Mouse (Mus musculus): ENCODE measurements around the gene Cd5. TPM values are rescaled to one million over a fixed set of nuclear protein-coding genes. Genes with fewer than 3 reads are reported as not detected.

The Cd5 gene
- polyA plus RNA-seq, 1 experiment from 2014 or later, result 1.4 TPM

GRCm38 (mm10) chr19:10757526-10757925 lies 18.7 kb upstream of the Cd5 start:
- Histone ChIP-seq H3K27ac (replicated peaks in 1 of 2; ENCODE audit: control insufficient read depth in 1 of 2, insufficient read depth in 1 of 2, low read depth in 2 of 2, low read length in 2 of 2) (no peak overlapping the region), H3K9ac (ENCODE audit: low read length) (no peak overlapping the region), H3K4me1 (ENCODE audit: control insufficient read depth in 2 of 2, insufficient read depth in 2 of 2, low read length in 2 of 2) (peaks cover 15 to 27% of the 10 kb centered on the region in 2 experiments), H3K9me3 (ENCODE audit: control insufficient read depth, low read length) (no peaks in the 10 kb centered on the region), H3K27me3 (ENCODE audit: control insufficient read depth, insufficient read depth, low read length) (no peaks in the 10 kb centered on the region), H3K36me3 (ENCODE audit: control insufficient read depth, insufficient read depth, low read length) (no peaks in the 10 kb centered on the region), H3K4me3 (ENCODE audit: control insufficient read depth in 1 of 2, insufficient read depth in 1 of 2, low read depth in 1 of 2, low read length in 2 of 2) (no peak overlapping the region), H3K4me2 (ENCODE audit: low read length) (no peak overlapping the region)
- WGBS, result 88% methylated on average over 2 of the region's 2 CpGs
- no peak for ATAC-seq (ENCODE audit: insufficient number of reproducible peaks, insufficient read depth, low FRiP score, low read depth)

GRCm38 (mm10) chr19:10757125-10757524 lies 18.3 kb upstream of the Cd5 start:
- peaks cover 15 to 27% of the 10 kb centered on the region in 2 experiments for H3K4me1 ChIP-seq (ENCODE audit: control insufficient read depth in 2 of 2, insufficient read depth in 2 of 2, low read length in 2 of 2)
- H3K4me3 ChIP-seq (ENCODE audit: control insufficient read depth in 1 of 2, insufficient read depth in 1 of 2, low read depth in 1 of 2, low read length in 2 of 2), result no peak overlapping the region
- no peaks in the 10 kb centered on the region for H3K36me3 ChIP-seq (ENCODE audit: control insufficient read depth, insufficient read depth, low read length)
- no peak overlapping the region for H3K9ac ChIP-seq (ENCODE audit: low read length)
- no peaks in the 10 kb centered on the region for H3K9me3 ChIP-seq (ENCODE audit: control insufficient read depth, low read length)
- no peak overlapping the region for H3K27ac ChIP-seq (replicated peaks in 1 of 2; ENCODE audit: control insufficient read depth in 1 of 2, insufficient read depth in 1 of 2, low read depth in 2 of 2, low read length in 2 of 2)
- H3K27me3 ChIP-seq (ENCODE audit: control insufficient read depth, insufficient read depth, low read length), result no peaks in the 10 kb centered on the region
- no peak overlapping the region for H3K4me2 ChIP-seq (ENCODE audit: low read length)
- no peak for ATAC-seq (ENCODE audit: insufficient number of reproducible peaks, insufficient read depth, low FRiP score, low read depth)

GRCm38 (mm10) chr19:10752646-10753045 lies 13.8 kb upstream of the Cd5 start:
- Histone ChIP-seq H3K4me1 (ENCODE audit: control insufficient read depth in 2 of 2, insufficient read depth in 2 of 2, low read length in 2 of 2) (no peaks in the 10 kb centered on the region), H3K9ac (ENCODE audit: low read length) (no peak overlapping the region), H3K27me3 (ENCODE audit: control insufficient read depth, insufficient read depth, low read length) (no peaks in the 10 kb centered on the region), H3K4me2 (ENCODE audit: low read length) (no peak overlapping the region), H3K9me3 (ENCODE audit: control insufficient read depth, low read length) (no peaks in the 10 kb centered on the region), H3K4me3 (ENCODE audit: control insufficient read depth in 1 of 2, insufficient read depth in 1 of 2, low read depth in 1 of 2, low read length in 2 of 2) (no peak overlapping the region), H3K36me3 (ENCODE audit: control insufficient read depth, insufficient read depth, low read length) (no peaks in the 10 kb centered on the region), H3K27ac (replicated peaks in 1 of 2; ENCODE audit: control insufficient read depth in 1 of 2, insufficient read depth in 1 of 2, low read depth in 2 of 2, low read length in 2 of 2) (no peak overlapping the region)
- WGBS, result 93% methylated on average over 5 of the region's 5 CpGs
- no peak for ATAC-seq (ENCODE audit: insufficient number of reproducible peaks, insufficient read depth, low FRiP score, low read depth)

- Histone ChIP-seq H3K36me3 (ENCODE audit: control insufficient read depth, insufficient read depth, low read length) (no peaks in the 10 kb centered on the region), H3K4me2 (ENCODE audit: low read length) (no peak overlapping the region), H3K9ac (ENCODE audit: low read length) (no peak overlapping the region), H3K9me3 (ENCODE audit: control insufficient read depth, low read length) (no peaks in the 10 kb centered on the region), H3K4me1 (ENCODE audit: control insufficient read depth in 2 of 2, insufficient read depth in 2 of 2, low read length in 2 of 2) (peaks cover 0 to under 1% of the 10 kb centered on the region in 2 experiments; a peak in 1 of 4 replicates), H3K27ac (replicated peaks in 1 of 2; ENCODE audit: control insufficient read depth in 1 of 2, insufficient read depth in 1 of 2, low read depth in 2 of 2, low read length in 2 of 2) (no peak overlapping the region), H3K27me3 (ENCODE audit: control insufficient read depth, insufficient read depth, low read length) (no peaks in the 10 kb centered on the region), H3K4me3 (ENCODE audit: control insufficient read depth in 1 of 2, insufficient read depth in 1 of 2, low read depth in 1 of 2, low read length in 2 of 2) (no peak overlapping the region)
- 78% methylated on average over 6 of the region's 6 CpGs for WGBS
- no peak for ATAC-seq (ENCODE audit: insufficient number of reproducible peaks, insufficient read depth, low FRiP score, low read depth)
These were observed 13.3 kb upstream of the Cd5 start for GRCm38 (mm10) chr19:10752106-10752505.

- Histone ChIP-seq H3K4me1 (ENCODE audit: control insufficient read depth in 2 of 2, insufficient read depth in 2 of 2, low read length in 2 of 2) (peaks cover 0 to 3% of the 10 kb centered on the region in 2 experiments; a peak in 1 of 4 replicates), H3K27ac (replicated peaks in 1 of 2; ENCODE audit: control insufficient read depth in 1 of 2, insufficient read depth in 1 of 2, low read depth in 2 of 2, low read length in 2 of 2) (no peak overlapping the region), H3K9ac (ENCODE audit: low read length) (no peak overlapping the region), H3K9me3 (ENCODE audit: control insufficient read depth, low read length) (no peaks in the 10 kb centered on the region), H3K36me3 (ENCODE audit: control insufficient read depth, insufficient read depth, low read length) (no peaks in the 10 kb centered on the region), H3K27me3 (ENCODE audit: control insufficient read depth, insufficient read depth, low read length) (no peaks in the 10 kb centered on the region), H3K4me3 (ENCODE audit: control insufficient read depth in 1 of 2, insufficient read depth in 1 of 2, low read depth in 1 of 2, low read length in 2 of 2) (no peak overlapping the region), H3K4me2 (ENCODE audit: low read length) (no peak overlapping the region)
- WGBS, result 75% methylated on average over 1 of the region's 1 CpGs
- ATAC-seq (ENCODE audit: insufficient number of reproducible peaks, insufficient read depth, low FRiP score, low read depth), result no peak
These were observed 12.8 kb upstream of the Cd5 start for GRCm38 (mm10) chr19:10751607-10752006.

- H3K4me1 ChIP-seq (ENCODE audit: control insufficient read depth in 2 of 2, insufficient read depth in 2 of 2, low read length in 2 of 2), result peaks cover 0 to 3% of the 10 kb centered on the region in 2 experiments; a peak in 1 of 4 replicates
- H3K9me3 ChIP-seq (ENCODE audit: control insufficient read depth, low read length), result no peaks in the 10 kb centered on the region
- H3K36me3 ChIP-seq (ENCODE audit: control insufficient read depth, insufficient read depth, low read length), result no peaks in the 10 kb centered on the region
- no peak overlapping the region for H3K27ac ChIP-seq (replicated peaks in 1 of 2; ENCODE audit: control insufficient read depth in 1 of 2, insufficient read depth in 1 of 2, low read depth in 2 of 2, low read length in 2 of 2)
- no peak overlapping the region for H3K4me2 ChIP-seq (ENCODE audit: low read length)
- no peaks in the 10 kb centered on the region for H3K27me3 ChIP-seq (ENCODE audit: control insufficient read depth, insufficient read depth, low read length)
- 78% methylated on average over 6 of the region's 6 CpGs for WGBS
- no peak for ATAC-seq (ENCODE audit: insufficient number of reproducible peaks, insufficient read depth, low FRiP score, low read depth)
- no peak overlapping the region for H3K9ac ChIP-seq (ENCODE audit: low read length)
- no peak overlapping the region for H3K4me3 ChIP-seq (ENCODE audit: control insufficient read depth in 1 of 2, insufficient read depth in 1 of 2, low read depth in 1 of 2, low read length in 2 of 2)
These were observed 11.4 kb upstream of the Cd5 start for GRCm38 (mm10) chr19:10750161-10750560.

- Histone ChIP-seq H3K4me1 (ENCODE audit: control insufficient read depth in 2 of 2, insufficient read depth in 2 of 2, low read length in 2 of 2) (peaks cover 0 to 3% of the 10 kb centered on the region in 2 experiments; a peak in 1 of 4 replicates), H3K4me3 (ENCODE audit: control insufficient read depth in 1 of 2, insufficient read depth in 1 of 2, low read depth in 1 of 2, low read length in 2 of 2) (no peak overlapping the region), H3K27ac (replicated peaks in 1 of 2; ENCODE audit: control insufficient read depth in 1 of 2, insufficient read depth in 1 of 2, low read depth in 2 of 2, low read length in 2 of 2) (no peak overlapping the region), H3K9me3 (ENCODE audit: control insufficient read depth, low read length) (no peaks in the 10 kb centered on the region), H3K36me3 (ENCODE audit: control insufficient read depth, insufficient read depth, low read length) (no peaks in the 10 kb centered on the region), H3K27me3 (ENCODE audit: control insufficient read depth, insufficient read depth, low read length) (no peaks in the 10 kb centered on the region), H3K9ac (ENCODE audit: low read length) (no peak overlapping the region), H3K4me2 (ENCODE audit: low read length) (no peak overlapping the region)
- no peak for ATAC-seq (ENCODE audit: insufficient number of reproducible peaks, insufficient read depth, low FRiP score, low read depth)
- WGBS, result 84% methylated on average over 6 of the region's 6 CpGs
These were observed 10.5 kb upstream of the Cd5 start for GRCm38 (mm10) chr19:10749295-10749694.

GRCm38 (mm10) chr19:10748401-10749102 lies 9.8 kb upstream of the Cd5 start:
- Histone ChIP-seq H3K4me3 (ENCODE audit: control insufficient read depth in 1 of 2, insufficient read depth in 1 of 2, low read depth in 1 of 2, low read length in 2 of 2) (no peak overlapping the region), H3K36me3 (ENCODE audit: control insufficient read depth, insufficient read depth, low read length) (no peaks in the 10 kb centered on the region), H3K4me1 (ENCODE audit: control insufficient read depth in 2 of 2, insufficient read depth in 2 of 2, low read length in 2 of 2) (peaks cover 0 to 3% of the 10 kb centered on the region in 2 experiments; a peak in 1 of 4 replicates), H3K27me3 (ENCODE audit: control insufficient read depth, insufficient read depth, low read length) (no peaks in the 10 kb centered on the region), H3K9ac (ENCODE audit: low read length) (no peak overlapping the region), H3K4me2 (ENCODE audit: low read length) (no peak overlapping the region), H3K27ac (replicated peaks in 1 of 2; ENCODE audit: control insufficient read depth in 1 of 2, insufficient read depth in 1 of 2, low read depth in 2 of 2, low read length in 2 of 2) (no peak overlapping the region), H3K9me3 (ENCODE audit: control insufficient read depth, low read length) (no peaks in the 10 kb centered on the region)
- ATAC-seq (ENCODE audit: insufficient number of reproducible peaks, insufficient read depth, low FRiP score, low read depth), result no peak
- WGBS, result 55% methylated on average over 11 of the region's 11 CpGs
